Mouse (Mus musculus) B cell, adult (primary cell): ENCODE data around the gene Tbcel. TPM values are rescaled to one million over a fixed set of nuclear protein-coding genes. Genes with fewer than 3 reads are reported as not detected.

Experiments
- total RNA-seq: library from RNA; stranded (reverse); gene quantifications from 4 replicates; pipeline ENCODE4 v1.2.4, GENCODE M21; 2023; ENCODE audit not compliant: inconsistent age

Gene Tbcel
- total RNA-seq = 35.5 to 44.7 TPM (median 40.7 TPM) in 4 replicates

GRCm38 (mm10) chr9:42507709-42508108 lies at the start of gene Tbcel:
Gene Tbcel, minus strand, starts transcription at chr9:42507809.

GRCm38 (mm10) chr9:42399829-42400228 lies 107.8 kb downstream of the Tbcel start, which contains the start of gene Tecta:
Gene Tecta, minus strand, starts transcription at chr9:42399929.

Other genes starting within 250 kb of the Tbcel start
- 24.4 to 30.3 TPM (median 27.9 TPM) in 4 replicates for gene Sc5d, start 243.6 kb downstream of the Tbcel start, total RNA-seq
- gene Tecta, start 107.9 kb downstream of the Tbcel start, total RNA-seq = 0.16 TPM in 1 of 4 replicates, not detected in the others